Mouse (Mus musculus) cerebellum, adult 2 months (tissue): ENCODE results near the gene Rbak.

Experiments used
- CTCF ChIP-seq: fragments of 200-500 bp; IDR thresholded peaks from 2 replicates; pipeline ENCODE4 v1.5.1; 2011; ENCODE audit warnings: low read depth, mild to moderate bottlenecking, control low read depth, low read length, moderate library complexity, borderline replicate concordance; ENCODE audit not compliant: insufficient read depth
- POLR2A ChIP-seq: fragments of 200-500 bp; IDR thresholded peaks from 2 replicates; pipeline ENCODE4 v1.6.1; 2011; ENCODE audit warnings: low read length, control low read depth, borderline replicate concordance; ENCODE audit not compliant: insufficient read depth

- TF ChIP-seq CTCF (no peak), POLR2A (no peak)
Observed at GRCm38 (mm10) chr5:143126908-143127307, 53.7 kb downstream of the Rbak start.
